Mouse (Mus musculus) lung, postnatal 0 days (tissue): ENCODE measurements around the gene Akna.

Experiments
- CTCF ChIP-seq: IDR thresholded peaks from 2 replicates; pipeline ENCODE4 v1.5.1; 2016; ENCODE audit warnings: antibody characterized with exemption, mild to moderate bottlenecking
- EP300 ChIP-seq: IDR thresholded peaks from 2 replicates; pipeline ENCODE4 v1.6.1; 2016; ENCODE audit warnings: antibody characterized with exemption, mild to moderate bottlenecking, control low read depth

DNA sequence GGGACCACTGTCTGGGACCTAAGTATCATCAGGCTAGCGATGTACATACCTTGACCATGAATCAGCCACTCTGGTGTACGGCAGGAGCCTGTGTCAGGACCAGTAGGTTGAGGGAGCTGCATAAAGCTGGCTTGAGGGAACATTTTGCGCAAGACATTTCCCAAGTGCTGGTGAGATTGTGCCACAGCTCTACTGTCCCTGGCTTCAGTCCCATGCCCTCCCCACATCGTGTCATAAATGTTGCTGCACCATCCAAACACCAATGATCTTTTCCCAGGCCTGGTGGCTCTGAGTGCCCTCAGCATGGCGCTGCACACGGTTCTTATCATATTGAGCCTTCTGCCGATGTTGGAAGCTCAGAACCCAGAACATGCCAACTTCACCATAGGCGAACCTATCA, 58.9 kb downstream of the Akna start, which contains the start of gene Orm1:
- TF ChIP-seq CTCF (no peak), EP300 (peak; percentile 85)
